Mouse (Mus musculus): ENCODE data around the gene Fam184a. TPM values are rescaled to one million over a fixed set of nuclear protein-coding genes. Genes with fewer than 3 reads are reported as not detected.
"Not testable (repeated sequence)": the region's sequence is repeated elsewhere in the genome, so short reads cannot be mapped to it uniquely, and the experiment has no call there.

The Fam184a gene
- polyA plus RNA-seq, 1 experiment, result not detected

GRCm38 (mm10) chr10:53698531-53698930 is 52.4 kb downstream of the Fam184a start:
- peaks cover 12% of the 10 kb centered on the region for H3K9me3 ChIP-seq
- H3K4me1 ChIP-seq, result peaks cover 4% of the 10 kb centered on the region; the same call in 1 of the 2 replicates
- H3K27me3 ChIP-seq (replicated peaks), result no peaks in the 10 kb centered on the region
- H3K36me3 ChIP-seq (replicated peaks; ENCODE audit: low read length), result no peaks in the 10 kb centered on the region
- H3K4me3 ChIP-seq (replicated peaks), result no peak overlapping the region
- TF ChIP-seq FLI1 (IDR thresholded peaks at IDR 0.05; ENCODE audit: low read length) (no peak), GATA1 (IDR thresholded peaks at IDR 0.05; ENCODE audit: borderline replicate concordance, low read length) (no peak)

DNA sequence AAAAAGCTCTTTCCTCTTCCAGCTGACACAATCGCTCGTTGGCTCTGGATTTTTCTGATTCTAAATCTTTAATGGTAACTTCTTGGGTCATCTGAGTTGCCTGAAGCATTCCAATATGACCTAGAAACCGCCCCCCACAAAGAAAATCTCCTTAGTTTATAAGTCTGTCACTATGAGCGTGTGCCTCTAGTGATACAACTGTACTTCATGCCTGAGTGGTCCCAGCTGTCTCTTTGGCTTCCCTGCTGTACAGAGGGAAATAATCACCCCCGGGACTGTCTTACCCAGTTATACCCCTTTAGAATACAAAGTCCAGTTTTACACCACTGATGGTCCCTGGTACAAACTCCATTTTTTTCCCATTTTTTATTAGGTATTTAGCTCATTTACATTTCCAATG is 56.2 kb downstream of the Fam184a start:
- no peaks in the 10 kb centered on the region for H3K27me3 ChIP-seq (replicated peaks)
- 0 out of 2 replicates have a peak, but pooled peaks cover 6% of the 10 kb centered on the region for H3K9me3 ChIP-seq
- H3K4me1 ChIP-seq, result peaks cover 32% of the 10 kb centered on the region
- no peaks in the 10 kb centered on the region for H3K36me3 ChIP-seq (replicated peaks; ENCODE audit: low read length)
- TF ChIP-seq GATA1 (IDR thresholded peaks at IDR 0.05; ENCODE audit: borderline replicate concordance, low read length), result no peak
- TF ChIP-seq FLI1 (IDR thresholded peaks at IDR 0.05; ENCODE audit: low read length), result no peak
- H3K4me3 ChIP-seq (replicated peaks), result no peak overlapping the region

DNA sequence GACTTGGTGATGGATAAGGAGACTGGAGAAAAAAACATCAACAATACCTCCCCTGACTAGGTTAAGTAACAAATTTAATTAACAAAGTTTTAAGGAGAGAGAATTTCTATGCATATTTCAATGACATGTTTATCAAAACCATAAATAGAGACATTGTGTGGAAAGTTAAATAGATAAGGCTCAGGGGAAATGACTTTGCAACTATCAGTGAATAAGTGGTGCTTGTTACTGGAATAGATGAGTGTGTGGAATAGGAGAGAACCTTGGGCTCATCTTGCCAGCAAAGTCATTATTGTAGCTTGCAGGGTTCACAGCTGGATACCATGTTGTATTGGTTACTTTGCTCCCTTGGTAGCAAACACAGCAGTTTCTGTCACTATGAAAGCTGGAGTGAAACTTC is 59.7 kb downstream of the Fam184a start:
- Histone ChIP-seq H3K9me3 (no peaks in the 10 kb centered on the region), H3K4me1 (peaks cover 32% of the 10 kb centered on the region), H3K4me3 (replicated peaks) (peak overlapping the region; percentile 44), H3K27me3 (replicated peaks) (no peaks in the 10 kb centered on the region), H3K36me3 (replicated peaks; ENCODE audit: low read length) (no peaks in the 10 kb centered on the region)
- TF ChIP-seq FLI1 (IDR thresholded peaks at IDR 0.05; ENCODE audit: low read length) (no peak), GATA1 (IDR thresholded peaks at IDR 0.05; ENCODE audit: borderline replicate concordance, low read length) (no peak)

DNA sequence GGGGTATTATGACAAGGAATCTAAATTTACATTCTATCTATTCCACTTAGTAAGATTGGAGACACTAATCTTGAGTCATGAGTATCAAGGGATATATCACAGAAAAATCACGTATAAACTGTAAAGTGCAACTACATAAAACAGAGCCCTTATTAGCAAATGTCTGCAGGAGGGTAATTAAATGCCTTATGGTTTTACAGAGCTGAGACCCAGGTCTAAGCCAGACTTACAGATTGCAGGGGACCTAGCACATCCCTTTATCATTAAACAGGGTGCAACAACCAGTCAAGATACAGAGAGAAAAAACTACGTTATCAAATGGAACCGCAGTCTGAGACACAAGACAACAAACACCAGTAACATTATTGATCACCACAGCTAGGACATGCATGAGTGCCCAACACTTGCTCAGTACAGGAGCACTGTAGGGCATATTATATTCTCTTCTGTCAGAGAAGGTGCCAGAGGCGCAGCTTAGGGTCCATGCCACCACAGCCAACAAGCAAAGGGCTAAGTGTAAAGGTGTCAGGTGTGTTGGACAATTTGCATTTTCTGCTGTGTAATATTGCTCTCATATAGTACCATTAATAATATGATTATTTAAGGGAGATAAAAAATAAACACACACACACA is 61.9 kb downstream of the Fam184a start:
- TF ChIP-seq GATA1 (IDR thresholded peaks at IDR 0.05; ENCODE audit: borderline replicate concordance, low read length) (no peak), FLI1 (IDR thresholded peaks at IDR 0.05; ENCODE audit: low read length) (no peak)
- Histone ChIP-seq H3K4me3 (replicated peaks) (no peak overlapping the region), H3K27me3 (replicated peaks) (peaks cover 2% of the 10 kb centered on the region), H3K9me3 (no peaks in the 10 kb centered on the region), H3K36me3 (replicated peaks; ENCODE audit: low read length) (no peaks in the 10 kb centered on the region), H3K4me1 (peaks cover 36% of the 10 kb centered on the region)

GRCm38 (mm10) chr10:53688533-53688932 is 62.4 kb downstream of the Fam184a start:
- peaks cover 33% of the 10 kb centered on the region for H3K4me1 ChIP-seq
- peaks cover 2% of the 10 kb centered on the region for H3K27me3 ChIP-seq (replicated peaks)
- no peak for TF ChIP-seq GATA1 (IDR thresholded peaks at IDR 0.05; ENCODE audit: borderline replicate concordance, low read length)
- TF ChIP-seq FLI1 (IDR thresholded peaks at IDR 0.05; ENCODE audit: low read length), result no peak
- no peaks in the 10 kb centered on the region for H3K36me3 ChIP-seq (replicated peaks; ENCODE audit: low read length)
- H3K9me3 ChIP-seq, result no peaks in the 10 kb centered on the region
- no peak overlapping the region for H3K4me3 ChIP-seq (replicated peaks)

DNA sequence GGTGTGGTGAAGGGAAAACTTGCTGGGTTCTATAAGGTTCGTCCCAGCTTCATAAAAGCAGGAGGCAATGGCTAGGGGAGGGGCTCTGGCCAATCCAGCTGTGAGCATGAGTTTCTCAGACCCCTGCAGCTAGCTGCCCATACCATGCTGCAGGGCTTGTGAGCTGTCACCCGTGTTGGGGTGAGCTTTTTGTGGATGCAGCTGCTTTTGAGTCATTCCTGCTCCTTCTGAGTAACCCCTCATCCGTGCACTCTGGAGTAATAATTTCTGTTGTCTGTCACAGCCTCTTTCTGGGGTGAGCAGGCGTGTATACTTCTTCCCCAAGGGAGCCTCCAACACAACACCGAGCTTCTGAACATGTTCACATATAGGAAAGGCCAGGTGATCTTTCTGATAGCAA is 63.0 kb downstream of the Fam184a start:
- TF ChIP-seq GATA1 (IDR thresholded peaks at IDR 0.05; ENCODE audit: borderline replicate concordance, low read length), result no peak
- TF ChIP-seq FLI1 (IDR thresholded peaks at IDR 0.05; ENCODE audit: low read length), result no peak
- H3K27me3 ChIP-seq (replicated peaks), result peaks cover 2% of the 10 kb centered on the region
- no peak overlapping the region for H3K4me3 ChIP-seq (replicated peaks)
- peaks cover 37% of the 10 kb centered on the region for H3K4me1 ChIP-seq
- H3K36me3 ChIP-seq (replicated peaks; ENCODE audit: low read length), result no peaks in the 10 kb centered on the region
- H3K9me3 ChIP-seq, result no peaks in the 10 kb centered on the region

DNA sequence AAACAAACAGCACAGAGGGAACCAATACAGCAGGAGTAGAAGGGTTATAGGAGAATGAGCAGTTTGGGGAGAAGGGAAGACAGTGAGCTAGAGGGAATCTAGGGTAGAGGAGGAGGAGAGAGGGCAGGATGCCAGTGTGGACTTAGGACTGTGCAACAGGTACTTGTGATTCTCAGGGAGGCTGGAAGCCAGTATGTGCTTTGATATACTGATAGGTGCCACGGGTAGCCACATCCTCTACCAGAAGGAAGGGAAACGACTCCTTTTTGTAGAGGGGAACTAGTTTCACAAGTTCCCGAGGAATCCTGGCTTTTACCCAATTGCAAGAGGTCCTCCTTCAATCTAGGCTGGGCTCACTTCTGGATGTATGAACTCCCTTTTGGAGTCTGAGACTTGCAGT is 65.1 kb downstream of the Fam184a start:
- TF ChIP-seq FLI1 (IDR thresholded peaks at IDR 0.05; ENCODE audit: low read length) (no peak), GATA1 (IDR thresholded peaks at IDR 0.05; ENCODE audit: borderline replicate concordance, low read length) (no peak)
- Histone ChIP-seq H3K4me3 (replicated peaks) (no peak overlapping the region), H3K27me3 (replicated peaks) (peaks cover 2% of the 10 kb centered on the region), H3K4me1 (peaks cover 17% of the 10 kb centered on the region), H3K36me3 (replicated peaks; ENCODE audit: low read length) (no peaks in the 10 kb centered on the region), H3K9me3 (no peaks in the 10 kb centered on the region)

DNA sequence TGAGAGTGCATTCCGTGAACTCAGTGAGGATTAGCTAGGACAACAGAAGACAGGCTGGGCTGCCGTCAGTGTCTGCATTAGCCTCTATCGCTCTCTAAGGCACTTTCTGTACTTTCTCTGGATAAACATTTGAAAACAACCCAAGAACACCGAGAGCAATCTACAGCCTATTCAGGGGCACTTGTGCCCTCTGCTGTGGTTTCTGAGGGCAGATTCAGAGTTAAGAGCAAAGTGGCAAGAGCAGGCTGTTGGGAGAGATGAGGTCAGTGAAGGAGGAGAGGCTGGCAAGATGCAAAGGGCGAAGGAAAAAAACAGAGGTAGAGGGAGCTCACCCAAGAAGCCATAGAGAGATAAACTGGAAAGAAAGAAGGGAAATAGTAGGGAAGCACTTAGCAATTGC is 67.7 kb downstream of the Fam184a start:
- Histone ChIP-seq H3K4me1 (peaks cover 11% of the 10 kb centered on the region), H3K4me3 (replicated peaks) (no peak overlapping the region), H3K36me3 (replicated peaks; ENCODE audit: low read length) (no peaks in the 10 kb centered on the region), H3K9me3 (no peaks in the 10 kb centered on the region), H3K27me3 (replicated peaks) (peaks cover 2% of the 10 kb centered on the region)
- TF ChIP-seq GATA1 (IDR thresholded peaks at IDR 0.05; ENCODE audit: borderline replicate concordance, low read length) (no peak), FLI1 (IDR thresholded peaks at IDR 0.05; ENCODE audit: low read length) (no peak)

DNA sequence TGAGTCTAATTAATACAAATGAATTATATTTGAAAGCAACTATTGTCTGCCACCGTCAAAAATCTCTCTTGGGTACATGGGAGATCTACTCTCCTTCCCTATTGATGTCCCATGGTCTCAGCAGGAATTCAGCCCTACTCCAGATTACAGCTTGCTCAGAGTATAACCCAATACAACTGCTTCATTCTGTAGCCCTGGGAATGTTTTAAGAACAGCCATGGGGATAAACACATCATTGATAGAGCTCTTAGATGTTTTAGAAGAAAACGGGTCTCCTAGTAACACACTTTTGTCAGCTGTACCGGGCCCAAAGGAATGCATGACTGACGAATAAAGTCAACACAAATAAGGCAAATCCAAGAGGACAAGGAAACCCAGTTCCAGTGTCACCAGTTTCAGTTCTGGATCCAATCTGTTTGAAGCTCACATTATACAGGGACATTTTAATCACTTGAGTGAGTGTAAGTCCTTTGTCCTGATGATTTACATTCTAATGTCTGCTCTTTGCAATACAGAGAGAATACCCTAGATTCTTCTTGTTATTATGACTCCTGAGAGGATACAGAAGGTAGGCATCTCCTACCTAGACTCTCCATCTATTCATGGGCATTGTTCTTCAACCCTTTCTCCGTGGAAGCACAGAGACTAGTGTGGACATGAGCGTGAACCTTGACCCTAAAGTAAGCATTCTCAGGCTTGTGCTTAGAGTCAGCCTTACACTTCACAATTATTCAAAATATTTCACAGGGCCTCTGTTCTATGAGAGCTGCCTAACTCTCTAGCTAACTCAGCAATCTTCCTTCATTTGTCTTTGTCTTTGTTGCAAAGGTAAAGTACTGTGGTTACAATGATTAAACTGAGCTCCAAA is 71.0 kb downstream of the Fam184a start:
- Histone ChIP-seq H3K4me1 (peaks cover 10% of the 10 kb centered on the region), H3K4me3 (replicated peaks) (no peak overlapping the region), H3K27me3 (replicated peaks) (no peaks in the 10 kb centered on the region), H3K36me3 (replicated peaks; ENCODE audit: low read length) (no peaks in the 10 kb centered on the region), H3K9me3 (no peaks in the 10 kb centered on the region)
- TF ChIP-seq FLI1 (IDR thresholded peaks at IDR 0.05; ENCODE audit: low read length), result no peak
- no peak for TF ChIP-seq GATA1 (IDR thresholded peaks at IDR 0.05; ENCODE audit: borderline replicate concordance, low read length)

DNA sequence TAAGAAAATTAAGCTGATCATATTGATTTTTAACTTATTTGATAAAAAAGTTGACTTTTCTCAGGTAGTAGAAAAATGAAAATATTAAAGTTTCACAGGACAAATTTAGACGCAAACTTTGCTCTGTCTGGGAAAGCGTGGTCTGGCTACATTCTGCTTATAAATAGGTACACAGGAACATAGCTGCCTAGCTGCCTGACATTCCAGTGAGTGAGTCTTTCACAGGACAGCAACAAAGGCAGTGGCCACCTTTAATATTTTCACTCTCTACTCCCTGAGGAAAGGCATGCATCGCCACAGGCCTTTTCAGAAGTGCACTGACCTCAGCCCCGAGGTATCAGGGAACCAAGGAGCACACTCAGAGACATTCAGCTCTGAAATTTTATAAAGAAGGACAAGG is 89.1 kb downstream of the Fam184a start:
- no peaks in the 10 kb centered on the region for H3K4me1 ChIP-seq
- H3K27me3 ChIP-seq (replicated peaks), result no peaks in the 10 kb centered on the region
- no peak overlapping the region for H3K4me3 ChIP-seq (replicated peaks)
- no peaks in the 10 kb centered on the region for H3K36me3 ChIP-seq (replicated peaks; ENCODE audit: low read length)
- no peak for TF ChIP-seq FLI1 (IDR thresholded peaks at IDR 0.05; ENCODE audit: low read length)
- no peak for TF ChIP-seq GATA1 (IDR thresholded peaks at IDR 0.05; ENCODE audit: borderline replicate concordance, low read length)
- no peaks in the 10 kb centered on the region for H3K9me3 ChIP-seq

DNA sequence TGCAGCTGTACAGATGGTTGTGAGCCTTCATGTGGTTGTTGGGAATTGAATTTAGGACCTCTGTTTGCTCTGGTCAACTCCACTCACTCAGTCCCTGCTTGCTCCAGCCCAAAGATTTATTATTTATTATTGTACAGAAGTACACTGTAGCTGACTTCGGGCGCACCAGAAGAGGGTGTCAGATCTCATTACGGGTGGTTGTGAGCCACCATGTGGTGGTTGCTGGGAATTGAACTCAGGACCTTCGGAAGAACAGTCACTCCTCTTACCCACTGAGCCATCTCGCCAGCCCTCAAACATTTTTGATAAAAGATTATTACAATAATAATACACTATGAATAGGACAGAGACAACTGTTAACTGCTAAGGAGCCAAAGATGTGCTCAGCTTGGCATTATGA is 96.7 kb downstream of the Fam184a start:
- not testable (repeated sequence) for H3K36me3 ChIP-seq (replicated peaks; ENCODE audit: low read length); H3K9me3 ChIP-seq

More for the DNA sequence above, 96.7 kb downstream of the Fam184a start:
- not testable (repeated sequence) for H3K4me1 ChIP-seq; H3K4me3 ChIP-seq (replicated peaks); H3K27me3 ChIP-seq (replicated peaks)

Measured in megakaryocyte, embryonic 14.5 days (primary cell).